Mouse (Mus musculus): ENCODE data around the gene Usf3. TPM values are rescaled to one million over a fixed set of nuclear protein-coding genes. Genes with fewer than 3 reads are reported as not detected.

Gene Usf3
- polyA plus RNA-seq, 1 experiment from 2014 or later, result 2.3 TPM

DNA sequence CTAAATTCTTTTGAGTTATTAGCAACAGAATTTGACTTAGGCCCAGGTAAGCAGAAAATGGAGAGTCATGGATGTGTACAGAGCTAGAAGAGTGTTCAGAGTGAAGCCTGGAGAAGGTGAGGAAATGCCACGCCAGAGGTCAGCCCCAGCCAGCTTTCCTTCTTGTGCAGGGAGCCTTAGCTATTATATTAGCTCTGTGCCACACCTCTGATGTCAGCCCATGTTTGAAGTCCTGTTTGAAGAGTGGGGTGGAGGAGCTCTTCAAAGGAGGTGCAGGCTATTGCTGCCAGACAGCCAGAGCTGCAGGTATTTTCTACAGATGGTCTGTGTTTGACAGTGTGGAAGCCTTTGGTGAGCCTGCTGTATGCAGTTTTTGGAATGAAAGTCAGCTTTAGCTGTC is 5.5 kb downstream of the Usf3 start:
- H3K9me3 ChIP-seq (ENCODE audit: control insufficient read depth), result no peaks in the 10 kb centered on the region
- no peak overlapping the region for H3K9ac ChIP-seq (ENCODE audit: low read depth, low read length)
- ATAC-seq, result peak; percentile 55
- H3K4me2 ChIP-seq (replicated peaks; ENCODE audit: low read depth), result no peak overlapping the region
- H3K27ac ChIP-seq (ENCODE audit: low read depth, low read length), result no peak overlapping the region
- WGBS, result 30% methylated on average over 1 of the region's 1 CpGs
- no peaks in the 10 kb centered on the region for H3K4me1 ChIP-seq (replicated peaks; ENCODE audit: control insufficient read depth, insufficient read depth, low read length)
- H3K4me3 ChIP-seq (ENCODE audit: low read depth, low read length), result no peak overlapping the region
- H3K36me3 ChIP-seq (ENCODE audit: control insufficient read depth, insufficient read depth), result no peaks in the 10 kb centered on the region; the same call in 1 of the 2 replicates
- no peaks in the 10 kb centered on the region for H3K27me3 ChIP-seq (replicated peaks; ENCODE audit: control insufficient read depth, insufficient read depth, low read length)
- no peak for TF ChIP-seq CTCF (IDR thresholded peaks at IDR 0.05; ENCODE audit: low read depth)

DNA sequence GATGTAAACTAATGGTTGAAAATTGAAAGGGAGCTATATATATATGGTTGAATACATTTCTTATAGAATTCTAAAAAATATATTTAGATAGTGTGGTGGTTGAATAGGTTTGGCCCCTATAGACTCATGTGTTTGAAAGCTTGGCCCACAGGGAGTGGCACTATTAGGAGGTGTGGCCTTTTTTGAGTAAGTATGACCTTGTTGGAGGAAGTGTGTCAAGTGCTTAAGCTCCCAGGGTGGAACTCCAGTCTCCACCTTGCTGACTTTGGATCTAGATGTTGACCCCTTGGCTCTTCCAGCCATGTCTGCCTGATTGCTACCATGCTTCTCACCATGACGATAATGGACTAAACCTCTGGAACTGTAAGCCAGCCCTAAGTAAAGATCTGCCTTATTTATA is 9.6 kb downstream of the Usf3 start:
- H3K4me3 ChIP-seq (ENCODE audit: low read depth, low read length), result no peak overlapping the region
- ATAC-seq, result 0 out of 2 replicates have a peak, but pooled peaks have one; percentile 50
- 74% methylated on average over 1 of the region's 1 CpGs for WGBS

DNA sequence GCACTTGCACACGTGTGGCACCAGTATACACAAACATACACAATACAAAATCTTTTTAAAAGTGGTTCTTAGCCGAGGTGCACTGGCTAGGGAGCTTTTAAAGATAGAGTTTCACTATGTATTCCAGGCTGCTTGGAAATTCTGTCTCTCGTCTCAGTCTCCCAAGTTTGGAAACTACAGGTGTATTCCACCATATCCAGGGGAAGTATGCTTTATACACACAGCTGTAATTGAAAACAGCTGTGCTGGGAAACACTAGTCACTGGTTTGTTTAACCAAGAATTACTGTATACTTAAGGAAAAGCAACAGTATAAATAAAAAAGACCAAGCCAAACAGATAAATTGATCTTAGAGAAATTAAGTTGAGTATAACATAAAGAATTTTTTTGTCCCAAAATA is 11.7 kb downstream of the Usf3 start:
- H3K4me2 ChIP-seq (replicated peaks; ENCODE audit: low read depth), result no peak overlapping the region
- ATAC-seq, result no peak
- TF ChIP-seq CTCF (IDR thresholded peaks at IDR 0.05; ENCODE audit: low read depth), result no peak
- WGBS, result 61% methylated on average over 3 of the region's 3 CpGs
- no peak overlapping the region for H3K27ac ChIP-seq (ENCODE audit: low read depth, low read length)
- no peak overlapping the region for H3K4me3 ChIP-seq (ENCODE audit: low read depth, low read length)
- no peaks in the 10 kb centered on the region for H3K9me3 ChIP-seq (ENCODE audit: control insufficient read depth)
- no peaks in the 10 kb centered on the region for H3K4me1 ChIP-seq (replicated peaks; ENCODE audit: control insufficient read depth, insufficient read depth, low read length)
- H3K27me3 ChIP-seq (replicated peaks; ENCODE audit: control insufficient read depth, insufficient read depth, low read length), result no peaks in the 10 kb centered on the region
- H3K9ac ChIP-seq (ENCODE audit: low read depth, low read length), result no peak overlapping the region
- no peaks in the 10 kb centered on the region; the same call in 1 of the 2 replicates for H3K36me3 ChIP-seq (ENCODE audit: control insufficient read depth, insufficient read depth)

More for the DNA sequence above, 9.6 kb downstream of the Usf3 start:
- no peaks in the 10 kb centered on the region; the same call in 1 of the 2 replicates for H3K36me3 ChIP-seq (ENCODE audit: control insufficient read depth, insufficient read depth)
- no peaks in the 10 kb centered on the region for H3K4me1 ChIP-seq (replicated peaks; ENCODE audit: control insufficient read depth, insufficient read depth, low read length)
- no peak overlapping the region for H3K27ac ChIP-seq (ENCODE audit: low read depth, low read length)
- no peaks in the 10 kb centered on the region for H3K27me3 ChIP-seq (replicated peaks; ENCODE audit: control insufficient read depth, insufficient read depth, low read length)
- H3K9ac ChIP-seq (ENCODE audit: low read depth, low read length), result no peak overlapping the region
- no peaks in the 10 kb centered on the region for H3K9me3 ChIP-seq (ENCODE audit: control insufficient read depth)
- no peak overlapping the region for H3K4me2 ChIP-seq (replicated peaks; ENCODE audit: low read depth)
- no peak for TF ChIP-seq CTCF (IDR thresholded peaks at IDR 0.05; ENCODE audit: low read depth)

DNA sequence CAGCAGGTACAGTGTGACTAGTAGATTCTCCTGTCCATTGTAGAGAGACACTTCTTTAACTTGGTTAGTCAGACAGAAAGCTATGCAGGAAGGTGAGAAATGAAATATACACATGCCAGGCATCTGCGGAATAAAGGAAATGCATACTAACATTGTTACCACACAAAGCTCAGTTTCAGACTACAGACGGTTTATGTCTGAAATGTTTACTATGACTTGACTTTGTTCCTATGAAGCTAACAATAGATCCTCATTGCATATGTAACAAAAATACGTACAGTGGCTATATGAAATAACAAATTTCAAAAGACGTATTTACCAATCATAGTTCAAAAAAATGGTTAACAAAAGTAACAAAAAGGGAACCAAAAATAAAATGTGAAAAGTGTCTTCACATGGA is 14.1 kb downstream of the Usf3 start:
- TF ChIP-seq CTCF (IDR thresholded peaks at IDR 0.05; ENCODE audit: low read depth), result no peak
- H3K36me3 ChIP-seq (ENCODE audit: control insufficient read depth, insufficient read depth), result no peaks in the 10 kb centered on the region
- no peak for ATAC-seq
- H3K9me3 ChIP-seq (ENCODE audit: control insufficient read depth), result no peaks in the 10 kb centered on the region
- H3K9ac ChIP-seq (ENCODE audit: low read depth, low read length), result no peak overlapping the region
- 87% methylated on average over 4 of the region's 4 CpGs for WGBS
- no peak overlapping the region for H3K4me3 ChIP-seq (ENCODE audit: low read depth, low read length)
- no peak overlapping the region for H3K4me2 ChIP-seq (replicated peaks; ENCODE audit: low read depth)
- H3K27ac ChIP-seq (ENCODE audit: low read depth, low read length), result no peak overlapping the region
- no peaks in the 10 kb centered on the region for H3K4me1 ChIP-seq (replicated peaks; ENCODE audit: control insufficient read depth, insufficient read depth, low read length)
- no peaks in the 10 kb centered on the region for H3K27me3 ChIP-seq (replicated peaks; ENCODE audit: control insufficient read depth, insufficient read depth, low read length)

DNA sequence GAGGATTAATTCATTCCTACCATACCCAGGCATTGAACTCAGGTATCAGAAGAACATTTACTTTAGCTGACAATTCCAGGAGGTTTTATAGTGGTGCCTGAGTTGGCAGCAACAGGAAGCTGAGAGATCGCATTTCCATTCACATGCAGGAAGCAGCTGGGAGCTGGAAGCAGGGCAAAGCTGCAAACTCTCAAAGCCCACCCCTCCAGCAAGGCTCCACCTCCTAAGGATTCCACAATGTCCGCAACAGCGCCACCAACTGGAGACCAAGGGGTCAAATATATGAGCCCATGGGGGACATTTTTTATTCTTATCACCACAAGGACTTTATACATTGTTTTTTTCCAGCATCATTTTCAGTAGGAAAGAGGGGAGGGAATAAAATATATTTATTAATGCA is 15.7 kb downstream of the Usf3 start:
- H3K4me1 ChIP-seq (replicated peaks; ENCODE audit: control insufficient read depth, insufficient read depth, low read length), result no peaks in the 10 kb centered on the region
- WGBS, result 83% methylated on average over 3 of the region's 3 CpGs

DNA sequence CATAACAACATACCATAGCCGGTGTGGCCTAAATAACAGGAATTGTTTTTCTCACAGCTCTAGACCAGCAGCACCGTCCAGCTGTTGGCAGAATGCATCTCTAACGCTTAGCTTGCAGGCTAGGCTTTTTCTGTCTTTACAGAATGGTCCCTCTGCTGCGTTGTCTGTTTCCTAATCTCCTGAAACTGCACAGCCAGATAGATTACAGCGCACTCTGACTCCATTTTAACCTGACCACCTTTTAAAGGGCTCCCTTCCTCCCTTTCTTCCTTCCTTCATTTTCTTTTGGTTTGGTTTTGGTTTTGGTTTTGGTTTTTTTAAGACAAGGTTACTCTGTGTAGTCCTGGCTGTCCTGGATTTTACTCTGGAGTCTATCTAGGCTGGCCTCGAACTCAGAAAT is 17.0 kb downstream of the Usf3 start:
- Histone ChIP-seq H3K9me3 (ENCODE audit: control insufficient read depth) (no peaks in the 10 kb centered on the region), H3K9ac (ENCODE audit: low read depth, low read length) (no peak overlapping the region), H3K27me3 (replicated peaks; ENCODE audit: control insufficient read depth, insufficient read depth, low read length) (no peaks in the 10 kb centered on the region), H3K36me3 (ENCODE audit: control insufficient read depth, insufficient read depth) (no peaks in the 10 kb centered on the region), H3K4me1 (replicated peaks; ENCODE audit: control insufficient read depth, insufficient read depth, low read length) (no peaks in the 10 kb centered on the region), H3K4me2 (replicated peaks; ENCODE audit: low read depth) (no peak overlapping the region), H3K4me3 (ENCODE audit: low read depth, low read length) (no peak overlapping the region), H3K27ac (ENCODE audit: low read depth, low read length) (no peak overlapping the region)
- WGBS, result 70% methylated on average over 6 of the region's 6 CpGs
- TF ChIP-seq CTCF (IDR thresholded peaks at IDR 0.05; ENCODE audit: low read depth), result no peak
- ATAC-seq, result no peak

More for the DNA sequence above, 15.7 kb downstream of the Usf3 start:
- ATAC-seq, result no peak
- no peaks in the 10 kb centered on the region for H3K9me3 ChIP-seq (ENCODE audit: control insufficient read depth)
- H3K4me2 ChIP-seq (replicated peaks; ENCODE audit: low read depth), result no peak overlapping the region
- no peak overlapping the region for H3K4me3 ChIP-seq (ENCODE audit: low read depth, low read length)
- no peak overlapping the region for H3K27ac ChIP-seq (ENCODE audit: low read depth, low read length)
- no peaks in the 10 kb centered on the region for H3K36me3 ChIP-seq (ENCODE audit: control insufficient read depth, insufficient read depth)
- TF ChIP-seq CTCF (IDR thresholded peaks at IDR 0.05; ENCODE audit: low read depth), result peak; percentile 29; the same call in 1 of the 2 replicates
- no peaks in the 10 kb centered on the region for H3K27me3 ChIP-seq (replicated peaks; ENCODE audit: control insufficient read depth, insufficient read depth, low read length)
- H3K9ac ChIP-seq (ENCODE audit: low read depth, low read length), result no peak overlapping the region

DNA sequence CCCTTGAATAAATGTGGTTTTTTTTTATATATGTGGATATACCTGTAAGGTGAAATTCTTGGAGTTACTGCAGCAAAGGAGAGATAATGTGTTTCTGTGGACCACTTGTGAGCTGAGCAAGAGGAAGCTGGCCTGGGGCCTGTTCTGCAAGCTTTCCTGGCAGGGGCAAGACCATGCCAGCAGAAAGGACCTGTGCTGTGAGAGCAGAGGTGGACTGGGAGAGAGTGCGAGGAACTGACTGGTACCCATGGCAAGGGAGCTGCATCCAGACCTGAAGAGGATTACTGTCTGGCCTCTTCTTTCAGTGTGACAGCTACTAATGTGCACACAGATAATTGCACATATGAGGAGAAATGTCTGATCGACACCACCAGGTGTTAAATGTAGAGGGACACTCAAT is 17.9 kb downstream of the Usf3 start:
- 99% methylated on average over 2 of the region's 2 CpGs for WGBS
- no peak for TF ChIP-seq CTCF (IDR thresholded peaks at IDR 0.05; ENCODE audit: low read depth)
- H3K36me3 ChIP-seq (ENCODE audit: control insufficient read depth, insufficient read depth), result no peaks in the 10 kb centered on the region

More for the DNA sequence above, 17.9 kb downstream of the Usf3 start:
- Histone ChIP-seq H3K27ac (ENCODE audit: low read depth, low read length) (no peak overlapping the region), H3K4me3 (ENCODE audit: low read depth, low read length) (no peak overlapping the region), H3K4me1 (replicated peaks; ENCODE audit: control insufficient read depth, insufficient read depth, low read length) (no peaks in the 10 kb centered on the region), H3K27me3 (replicated peaks; ENCODE audit: control insufficient read depth, insufficient read depth, low read length) (no peaks in the 10 kb centered on the region), H3K9ac (ENCODE audit: low read depth, low read length) (no peak overlapping the region), H3K4me2 (replicated peaks; ENCODE audit: low read depth) (no peak overlapping the region), H3K9me3 (ENCODE audit: control insufficient read depth) (no peaks in the 10 kb centered on the region)
- no peak for ATAC-seq
